In the genomic region with DNA sequence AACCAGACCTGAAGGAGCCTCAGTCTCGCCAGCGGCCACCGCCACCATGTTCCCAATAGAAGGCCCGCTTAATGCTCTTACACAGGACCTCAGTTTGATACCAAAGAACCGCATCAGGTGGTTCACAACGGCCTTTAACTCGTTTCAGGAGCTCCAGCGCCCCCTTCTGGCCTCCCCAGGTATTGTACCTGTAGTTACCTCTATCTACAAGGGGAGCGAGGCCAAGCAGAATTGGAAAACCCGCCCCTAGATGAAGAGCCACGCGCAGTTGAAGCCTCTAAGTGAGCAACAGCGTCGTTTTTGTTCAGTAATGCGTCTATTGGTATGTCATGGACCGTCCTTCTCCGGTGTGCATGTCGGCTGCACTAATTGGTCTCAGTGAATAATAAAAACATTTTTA, we compare ENCODE assay signal across 7 mouse cellular contexts. TPM values are rescaled to one million over a fixed set of nuclear protein-coding genes. Genes with fewer than 3 reads are reported as not detected.
A peak's percentile ranks its signal among the peaks of the same experiment; 100 is the strongest.
DNase-seq lines count a peak whose midpoint lies in the region; ATAC-seq and TF ChIP-seq lines count a peak whose summit lies in the region.

No protein-coding gene starts in this region.

- TF ChIP-seq CTCF in E14TG2a.4 (conservative IDR thresholded peaks at IDR 0.05; ENCODE audit: low read length): peak; percentile 91
- TF ChIP-seq CTCF in cerebellum, adult 2 months (IDR thresholded peaks at IDR 0.05; ENCODE audit: borderline replicate concordance, insufficient read depth, low read depth, low read length): peak; percentile 61; the same call in 1 of the 2 replicates
- peak; percentile 70; the same call in 1 of the 2 replicates for TF ChIP-seq CTCF in spleen, adult 2 months (IDR thresholded peaks at IDR 0.05; ENCODE audit: extremely low read depth, insufficient read depth, insufficient read length, insufficient replicate concordance)

- H3K9me3 ChIP-seq in E14TG2a.4 (ENCODE audit: low read length): no peaks in the 10 kb centered on the region
- H3K9me3 ChIP-seq in kidney, embryonic 14.5 days (ENCODE audit: control insufficient read depth, low read length): no peaks in the 10 kb centered on the region

- no peak overlapping the region for H3K4me3 ChIP-seq in E14TG2a.4 (replicated peaks; ENCODE audit: low read length)
- no peak overlapping the region for H3K4me3 ChIP-seq in cerebellum, adult 2 months (replicated peaks; ENCODE audit: insufficient read depth, low read depth, low read length)
- no peak overlapping the region for H3K4me3 ChIP-seq in kidney, embryonic 14.5 days (ENCODE audit: low read length)
- no peak overlapping the region for H3K4me3 ChIP-seq in spleen, adult 2 months (ENCODE audit: extremely low read depth, insufficient read depth, insufficient read length)

- no peaks in the 10 kb centered on the region for H3K36me3 ChIP-seq in E14TG2a.4 (ENCODE audit: insufficient read depth, low read length)
- no peaks in the 10 kb centered on the region for H3K36me3 ChIP-seq in kidney, embryonic 14.5 days (ENCODE audit: control insufficient read depth, insufficient read depth, low read length)
- no peaks in the 10 kb centered on the region for H3K36me3 ChIP-seq in spleen, adult 2 months (ENCODE audit: control insufficient read depth, insufficient read depth, low read length)

- no peak overlapping the region for H3K9ac ChIP-seq in kidney, embryonic 14.5 days (ENCODE audit: low read depth, low read length)

- H3K4me1 ChIP-seq in E14TG2a.4 (replicated peaks; ENCODE audit: low read depth, low read length): peaks cover 14% of the 10 kb centered on the region
- H3K4me1 ChIP-seq in cerebellum, adult 2 months (ENCODE audit: control insufficient read depth, insufficient read depth, low read length): no peaks in the 10 kb centered on the region
- no peaks in the 10 kb centered on the region for H3K4me1 ChIP-seq in kidney, embryonic 14.5 days (ENCODE audit: control insufficient read depth, insufficient read depth, low read length)
- H3K4me1 ChIP-seq in spleen, adult 2 months (ENCODE audit: control insufficient read depth, insufficient read depth, insufficient read length): no peaks in the 10 kb centered on the region; the same call in 1 of the 2 replicates

- no peak overlapping the region for H3K4me2 ChIP-seq in kidney, embryonic 14.5 days (replicated peaks; ENCODE audit: low read depth, low read length)

- H3K27ac ChIP-seq in cerebellum, adult 2 months (ENCODE audit: insufficient read depth, low read length): no peak overlapping the region
- no peak overlapping the region for H3K27ac ChIP-seq in kidney, embryonic 14.5 days (ENCODE audit: low read depth, low read length)
- no peak overlapping the region for H3K27ac ChIP-seq in spleen, adult 2 months (ENCODE audit: insufficient read depth, low read length)

- peak; percentile 92 to 94 for DNase-seq in B cell, adult 2 months
- DNase-seq in cerebellum, adult 2 months: peak in 1 of 2 experiments; percentile 52
- DNase-seq in gastrocnemius, adult 18-20 months (ENCODE audit: low spot score): peak; percentile 58
- peak; percentile 61 for DNase-seq in lung, postnatal 25 days (ENCODE audit: low spot score)
- DNase-seq in spleen, adult 2 months (ENCODE audit: low read depth in 1 of 2, low spot score in 2 of 2): peak; percentile 55 to 74

- TF ChIP-seq POLR2A in cerebellum, adult 2 months (IDR thresholded peaks at IDR 0.05; ENCODE audit: borderline replicate concordance, insufficient read depth, low read length): no peak
- TF ChIP-seq POLR2A in spleen, adult 2 months (IDR thresholded peaks at IDR 0.05; ENCODE audit: low read depth, low read length): no peak

- ATAC-seq in kidney, embryonic 14.5 days (ENCODE audit: low FRiP score, low TSS enrichment): 0 out of 2 replicates have a peak, but pooled peaks have one; percentile 24

- H3K27me3 ChIP-seq in E14TG2a.4 (ENCODE audit: insufficient read depth, low read length): peaks cover 18% of the 10 kb centered on the region
- H3K27me3 ChIP-seq in cerebellum, adult 2 months (ENCODE audit: control insufficient read depth, insufficient read depth, low read length): no peaks in the 10 kb centered on the region
- no peaks in the 10 kb centered on the region for H3K27me3 ChIP-seq in kidney, embryonic 14.5 days (ENCODE audit: control insufficient read depth, insufficient read depth, low read length)
- H3K27me3 ChIP-seq in spleen, adult 2 months (ENCODE audit: control insufficient read depth, insufficient read depth, low read length): no peaks in the 10 kb centered on the region

- whole genome bisulfite sequencing in cerebellum, adult 2 months: 16% methylated on average over 18 of the region's 18 CpGs
- 13% methylated on average over 18 of the region's 18 CpGs for WGBS in kidney, embryonic 14.5 days
- 20% methylated on average over 18 of the region's 18 CpGs for WGBS in spleen, adult 2 months

RNA-seq across cellular contexts. Expression of a gene that starts 12.3 kb away (rescaled TPM):
- polyA plus RNA-seq in cerebellum, adult 2 months (2012; rRNA removed): 0.03 and 0.05 TPM in 2 replicates
- total RNA-seq in gastrocnemius, adult 18-20 months (2021): not detected
- polyA plus RNA-seq in kidney, embryonic 14.5 days (2014; fragmentation: Nextera tagmentation; extraction: Ambion mirVana): not detected in 2 replicates
- polyA plus RNA-seq in spleen, adult 2 months (2012; rRNA removed): not detected in 2 replicates

RNA-seq across cellular contexts. Expression of a gene that starts 22.0 kb away (rescaled TPM):
- 0.34 TPM in 1 of 2 replicates, not detected in the other for polyA plus RNA-seq in cerebellum, adult 2 months (2012; rRNA removed)
- not detected for total RNA-seq in gastrocnemius, adult 18-20 months (2021)
- 0.28 and 0.44 TPM in 2 replicates for polyA plus RNA-seq in kidney, embryonic 14.5 days (2014; fragmentation: Nextera tagmentation; extraction: Ambion mirVana)
- polyA plus RNA-seq in spleen, adult 2 months (2012; rRNA removed): not detected in 2 replicates

RNA-seq across cellular contexts. Expression of a gene that starts 29.6 kb away (rescaled TPM):
- polyA plus RNA-seq in cerebellum, adult 2 months (2012; rRNA removed): 60.7 and 62.4 TPM in 2 replicates
- total RNA-seq in gastrocnemius, adult 18-20 months (2021): 10 to 100 TPM; 60.8 to 60.9 TPM
- 107 and 123 TPM in 2 replicates for polyA plus RNA-seq in kidney, embryonic 14.5 days (2014; fragmentation: Nextera tagmentation; extraction: Ambion mirVana)
- 26.6 and 28.9 TPM in 2 replicates for polyA plus RNA-seq in spleen, adult 2 months (2012; rRNA removed)

RNA-seq across cellular contexts. Expression of a gene that starts 34.8 kb away (rescaled TPM):
- polyA plus RNA-seq in cerebellum, adult 2 months (2012; rRNA removed): not detected in 2 replicates
- total RNA-seq in gastrocnemius, adult 18-20 months (2021): not detected
- not detected in 2 replicates for polyA plus RNA-seq in kidney, embryonic 14.5 days (2014; fragmentation: Nextera tagmentation; extraction: Ambion mirVana)
- not detected in 2 replicates for polyA plus RNA-seq in spleen, adult 2 months (2012; rRNA removed)

RNA-seq across cellular contexts. Expression of a gene that starts 52.1 kb away (rescaled TPM):
- polyA plus RNA-seq in cerebellum, adult 2 months (2012; rRNA removed): not detected in 2 replicates
- total RNA-seq in gastrocnemius, adult 18-20 months (2021): not detected
- polyA plus RNA-seq in kidney, embryonic 14.5 days (2014; fragmentation: Nextera tagmentation; extraction: Ambion mirVana): not detected in 2 replicates
- not detected in 2 replicates for polyA plus RNA-seq in spleen, adult 2 months (2012; rRNA removed)
